Mouse (Mus musculus): ENCODE results near the gene Psmg4.
A peak's percentile ranks its signal among the peaks of the same experiment; 100 is the strongest.

Gene Psmg4

GRCm38 (mm10) chr13:34148767-34149392 lies 13.9 kb upstream of the Psmg4 start:
- peak; percentile 35 for DNase-seq (ENCODE audit: low spot score)

GRCm38 (mm10) chr13:34149463-34150176 lies 13.1 kb upstream of the Psmg4 start:
- no peak for DNase-seq (ENCODE audit: low spot score)

GRCm38 (mm10) chr13:34150271-34151027 lies 12.3 kb upstream of the Psmg4 start:
- no peak for DNase-seq (ENCODE audit: low spot score)

- DNase-seq (ENCODE audit: low spot score), result no peak
These were observed 11.3 kb upstream of the Psmg4 start for GRCm38 (mm10) chr13:34151425-34151824.

- no peak for DNase-seq (ENCODE audit: low spot score)
These were observed 10.1 kb upstream of the Psmg4 start for GRCm38 (mm10) chr13:34152695-34153094.

- DNase-seq (ENCODE audit: low spot score), result no peak
These were observed 9.3 kb upstream of the Psmg4 start for GRCm38 (mm10) chr13:34153254-34154011.

- peak; percentile 48 for DNase-seq (ENCODE audit: low spot score)
These were observed 8.4 kb upstream of the Psmg4 start for GRCm38 (mm10) chr13:34154217-34154930.

- no peak for DNase-seq (ENCODE audit: low spot score)
These were observed 7.9 kb upstream of the Psmg4 start for GRCm38 (mm10) chr13:34154931-34155272.

- no peak for DNase-seq (ENCODE audit: low spot score)
These were observed 6.5 kb upstream of the Psmg4 start for GRCm38 (mm10) chr13:34156133-34156839.

- no peak for DNase-seq (ENCODE audit: low spot score)
These were observed 6.0 kb upstream of the Psmg4 start for GRCm38 (mm10) chr13:34156840-34157185.

- DNase-seq (ENCODE audit: low spot score), result no peak
These were observed 5.1 kb upstream of the Psmg4 start for GRCm38 (mm10) chr13:34157596-34158157.

- no peak for DNase-seq (ENCODE audit: low spot score)
These were observed 2.8 kb upstream of the Psmg4 start for GRCm38 (mm10) chr13:34159926-34160325.

GRCm38 (mm10) chr13:34163304-34163975 lies 676 bp downstream of the Psmg4 start:
- no peak for DNase-seq (ENCODE audit: low spot score)

GRCm38 (mm10) chr13:34174025-34174424 lies 11.3 kb downstream of the Psmg4 start:
- DNase-seq (ENCODE audit: low spot score), result no peak

- no peak for DNase-seq (ENCODE audit: low spot score)
These were observed 18.9 kb downstream of the Psmg4 start for GRCm38 (mm10) chr13:34181624-34182023.

- no peak for DNase-seq (ENCODE audit: low spot score)
These were observed 22.6 kb downstream of the Psmg4 start for GRCm38 (mm10) chr13:34185371-34185770.

GRCm38 (mm10) chr13:34187571-34187970 lies 24.8 kb downstream of the Psmg4 start:
- DNase-seq (ENCODE audit: low spot score), result peak; percentile 26

GRCm38 (mm10) chr13:34192414-34193191 lies 29.8 kb downstream of the Psmg4 start:
- DNase-seq (ENCODE audit: low spot score), result peak; percentile 7

GRCm38 (mm10) chr13:34193384-34193783 lies 30.6 kb downstream of the Psmg4 start:
- DNase-seq (ENCODE audit: low spot score), result no peak

All from testis, postnatal 14 days (tissue).